Mouse (Mus musculus) heart, adult 2 months (tissue): ENCODE data around the gene Mycn. TPM values are rescaled to one million over a fixed set of nuclear protein-coding genes. Genes with fewer than 3 reads are reported as not detected.

Source experiments
- DNase-seq, 2 experiments: peaks; one replicate each; pipeline ENCODE4 v3.0.0; 2021
- H3K27ac ChIP-seq: fragments of 200-600 bp; 2 replicates; pipeline ENCODE4 v1.8.1; 2022
- H3K27me3 ChIP-seq: fragments of 200-500 bp; 2 replicates; pipeline ENCODE4 v1.6.1; 2012; ENCODE audit warnings: mild to moderate bottlenecking, low read length, inconsistent platforms, mixed read lengths; ENCODE audit not compliant: control insufficient read depth, insufficient read depth
- H3K36me3 ChIP-seq: fragments of 200-500 bp; 2 replicates; pipeline ENCODE4 v1.6.1; 2012; ENCODE audit warnings: low read length, inconsistent platforms; ENCODE audit not compliant: control insufficient read depth, insufficient read depth
- H3K4me1 ChIP-seq: fragments of 200-500 bp; 2 replicates; pipeline ENCODE4 v1.6.1; 2011; ENCODE audit warnings: low read length; ENCODE audit not compliant: control insufficient read depth, insufficient read depth
- H3K4me3 ChIP-seq: fragments of 200-600 bp; 2 replicates; pipeline ENCODE4 v1.8.1; 2022
- H3K79me2 ChIP-seq: fragments of 200-500 bp; replicated peaks from 2 replicates; pipeline ENCODE4 v1.6.1; 2012; ENCODE audit warnings: mild to moderate bottlenecking, inconsistent platforms, low read length, moderate library complexity, mixed read lengths; ENCODE audit not compliant: control insufficient read depth, insufficient read depth
- H3K9ac ChIP-seq: fragments of 200-500 bp; 2 replicates; pipeline ENCODE4 v1.6.1; 2012; ENCODE audit warnings: low read depth, mild to moderate bottlenecking, control low read depth, inconsistent platforms, low read length, mixed read lengths
- CTCF ChIP-seq: fragments of 200-600 bp; IDR thresholded peaks from 2 replicates; pipeline ENCODE4 v1.8.1; 2022; ENCODE audit warnings: antibody characterized with exemption, mild to moderate bottlenecking, moderate library complexity
- EP300 ChIP-seq: fragments of 200-500 bp; IDR thresholded peaks from 2 replicates; pipeline ENCODE4 v1.6.1; 2011; ENCODE audit warnings: low read depth, low read length, control low read depth; ENCODE audit not compliant: insufficient read depth
- POLR2A ChIP-seq: fragments of 200-500 bp; IDR thresholded peaks from 2 replicates; pipeline ENCODE4 v1.6.1; 2011; ENCODE audit warnings: mild to moderate bottlenecking, low read depth, low read length, control low read depth; ENCODE audit not compliant: insufficient read depth
- WGBS: fragments of 180-500 bp; shearing (Covaris S2); methylation state at CpG from one replicate; pipeline ENCODE4 v1.1.7; 2018; 5-methylcytosine and 5-hydroxymethylcytosine counted together
- intact Hi-C: fragments of 180-260 bp; cut with DNase I; formaldehyde crosslinking; loops from one replicate; pipeline ENCODE4 v1.15.1; 2025
- polyA plus RNA-seq: library from polyadenylated mRNA; depleted of rRNA; stranded (reverse); fragments of >200 nt; gene quantifications from 2 replicates; pipeline ENCODE4 v1.2.3, GENCODE M21; 2012
- total RNA-seq, 2 experiments: library from RNA; stranded (reverse); gene quantifications; 2 replicates each; pipeline ENCODE4 v1.2.3; 2021

The Mycn gene
- total and polyA plus RNA-seq, 3 experiments = 1.8 to 3.1 (median 1.9) TPM

GRCm38 (mm10) chr12:12904512-12904953 is 37.2 kb downstream of the Mycn start:
- peaks cover 1% of the 10 kb centered on the region; the same call in 1 of the 2 replicates for H3K4me1 ChIP-seq
- H3K36me3 ChIP-seq = no peaks in the 10 kb centered on the region
- no peak overlapping the region; the same call in 1 of the 2 replicates for H3K4me3 ChIP-seq
- TF ChIP-seq POLR2A (no peak), CTCF (no peak), EP300 (0 out of 2 replicates have a peak, but pooled peaks have one; percentile 48)
- H3K79me2 ChIP-seq = no peaks in the 10 kb centered on the region
- peak; percentile 77 to 90 for DNase-seq
- 11% methylated on average over 23 of the region's 23 CpGs for WGBS
- no peaks in the 10 kb centered on the region for H3K27me3 ChIP-seq
- no peak overlapping the region for H3K9ac ChIP-seq
- H3K27ac ChIP-seq = peak overlapping the region; percentile 69
- intact Hi-C loops = loop anchor here (1.0 kb wide), 1 partner anchor 94 kb away; no protein-coding TSS in a partner anchor

GRCm38 (mm10) chr12:12904086-12904485 is 37.6 kb downstream of the Mycn start:
- no peak for DNase-seq
- intact Hi-C loops = loop anchor here (1.0 kb wide), 1 partner anchor 94 kb away; no protein-coding TSS in a partner anchor
- H3K9ac ChIP-seq = no peak overlapping the region

GRCm38 (mm10) chr12:12902403-12902802 is 39.3 kb downstream of the Mycn start:
- Histone ChIP-seq H3K27ac (no peak overlapping the region), H3K9ac (no peak overlapping the region), H3K4me3 (no peak overlapping the region), H3K79me2 (no peaks in the 10 kb centered on the region), H3K4me1 (peaks cover 1% of the 10 kb centered on the region; the same call in 1 of the 2 replicates), H3K36me3 (no peaks in the 10 kb centered on the region), H3K27me3 (no peaks in the 10 kb centered on the region)
- DNase-seq = peak in 1 of 2 experiments; percentile 3
- intact Hi-C loops = no loop called here
- no peak for TF ChIP-seq POLR2A
- TF ChIP-seq EP300 = no peak
- no peak for TF ChIP-seq CTCF
- 50% methylated on average over 1 of the region's 1 CpGs for WGBS

More at GRCm38 (mm10) chr12:12904086-12904485, 37.6 kb downstream of the Mycn start:
- H3K36me3 ChIP-seq = no peaks in the 10 kb centered on the region
- H3K27ac ChIP-seq = peak overlapping the region; percentile 69
- peaks cover 1% of the 10 kb centered on the region; the same call in 1 of the 2 replicates for H3K4me1 ChIP-seq
- H3K27me3 ChIP-seq = no peaks in the 10 kb centered on the region
- H3K79me2 ChIP-seq = no peaks in the 10 kb centered on the region
- TF ChIP-seq CTCF (no peak), EP300 (no peak), POLR2A (no peak)
- WGBS = 0% methylated on average over 1 of the region's 1 CpGs
- no peak overlapping the region; the same call in 1 of the 2 replicates for H3K4me3 ChIP-seq

- TF ChIP-seq CTCF = no peak
- TF ChIP-seq POLR2A = no peak
- TF ChIP-seq EP300 = no peak
- Histone ChIP-seq H3K27ac (no peak overlapping the region), H3K79me2 (no peaks in the 10 kb centered on the region), H3K27me3 (no peaks in the 10 kb centered on the region), H3K4me1 (peaks cover 1% of the 10 kb centered on the region; the same call in 1 of the 2 replicates), H3K36me3 (no peaks in the 10 kb centered on the region), H3K4me3 (no peak overlapping the region), H3K9ac (no peak overlapping the region)
- intact Hi-C loops = no loop called here
- WGBS = 46% methylated on average over 2 of the region's 2 CpGs
- no peak for DNase-seq
Observed at GRCm38 (mm10) chr12:12898356-12899126, 43.2 kb downstream of the Mycn start.

GRCm38 (mm10) chr12:12893986-12894385 is 47.7 kb downstream of the Mycn start:
- no peak for DNase-seq
- no peaks in the 10 kb centered on the region for H3K36me3 ChIP-seq
- no peak overlapping the region for H3K4me3 ChIP-seq
- TF ChIP-seq EP300 = no peak
- TF ChIP-seq POLR2A = no peak
- H3K9ac ChIP-seq = no peak overlapping the region
- no peaks in the 10 kb centered on the region for H3K4me1 ChIP-seq
- intact Hi-C loops = no loop called here
- 95% methylated on average over 8 of the region's 8 CpGs for WGBS
- no peaks in the 10 kb centered on the region for H3K27me3 ChIP-seq
- H3K79me2 ChIP-seq = no peaks in the 10 kb centered on the region
- H3K27ac ChIP-seq = no peak overlapping the region
